Mouse (Mus musculus) MEL-GATA-1-ER (cell line): Measurements from ENCODE around the gene Zfp719.
A peak's percentile ranks its signal among the peaks of the same experiment; 100 is the strongest.

Experiments
- DNase-seq: peaks from one replicate; pipeline ENCODE4 v3.0.0-alpha.2; 2012; ENCODE audit warnings: low read depth; ENCODE audit errors: extremely low read depth

The Zfp719 gene

GRCm38 (mm10) chr7:43579440-43580171 lies at the start of gene Zfp719:
TSS of gene Zfp719 (plus strand) at chr7:43579610.
- peak; percentile 97 for DNase-seq

GRCm38 (mm10) chr7:43530216-43530785 lies 49.1 kb upstream of the Zfp719 start:
- DNase-seq = no peak

DNA sequence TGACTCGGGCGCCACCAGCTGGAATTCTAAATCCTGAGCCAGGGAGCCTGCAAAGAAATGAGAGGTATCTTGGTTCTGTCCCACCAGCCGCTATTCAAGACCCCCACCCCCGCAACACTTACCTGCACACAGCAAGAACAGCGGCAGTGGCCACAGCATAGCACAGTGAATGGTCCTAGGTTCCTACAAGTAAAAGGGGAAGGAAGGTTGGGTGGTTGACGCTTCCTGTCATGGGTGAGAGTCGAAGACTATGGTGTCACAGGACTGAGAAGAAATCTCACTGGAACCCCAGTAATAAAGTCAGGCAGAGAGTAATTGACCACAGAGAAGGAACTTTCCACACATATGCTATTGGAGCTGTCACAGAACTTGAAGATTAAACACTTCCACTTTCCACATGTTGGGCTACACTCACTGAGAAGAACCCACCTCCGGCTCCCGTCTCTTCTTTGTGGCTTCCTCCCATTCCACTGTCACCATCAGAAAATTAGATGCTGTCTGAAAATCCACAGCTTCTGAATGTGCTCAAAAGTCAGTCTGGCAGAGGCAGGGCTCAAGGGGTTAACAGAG lies 46.4 kb upstream of the Zfp719 start:
- no peak for DNase-seq

DNA sequence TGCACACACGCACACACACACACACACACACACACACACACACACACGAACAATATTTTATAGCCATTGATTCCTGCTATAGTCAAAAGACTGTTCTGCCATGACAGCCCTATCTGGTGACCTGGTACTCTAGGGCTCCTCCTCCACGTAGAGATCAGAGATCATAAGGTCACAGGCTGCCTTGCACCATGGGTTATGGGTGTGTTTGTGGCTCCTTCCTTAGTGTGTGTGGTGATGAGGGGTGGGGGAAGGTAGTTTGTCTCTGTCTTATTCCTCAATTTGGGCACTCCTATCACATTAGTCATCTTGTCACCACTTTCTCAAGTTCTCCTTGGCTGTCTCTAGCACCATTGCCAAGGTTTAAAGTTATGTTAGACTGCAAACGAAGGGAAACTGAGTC lies 40.9 kb upstream of the Zfp719 start:
- no peak for DNase-seq

GRCm38 (mm10) chr7:43544225-43544977 lies 35.0 kb upstream of the Zfp719 start, which contains the start of gene Cd33:
TSS of gene Cd33 (minus strand) at chr7:43544428.
- DNase-seq = no peak

GRCm38 (mm10) chr7:43545656-43546545 lies 33.5 kb upstream of the Zfp719 start:
- no peak for DNase-seq

DNA sequence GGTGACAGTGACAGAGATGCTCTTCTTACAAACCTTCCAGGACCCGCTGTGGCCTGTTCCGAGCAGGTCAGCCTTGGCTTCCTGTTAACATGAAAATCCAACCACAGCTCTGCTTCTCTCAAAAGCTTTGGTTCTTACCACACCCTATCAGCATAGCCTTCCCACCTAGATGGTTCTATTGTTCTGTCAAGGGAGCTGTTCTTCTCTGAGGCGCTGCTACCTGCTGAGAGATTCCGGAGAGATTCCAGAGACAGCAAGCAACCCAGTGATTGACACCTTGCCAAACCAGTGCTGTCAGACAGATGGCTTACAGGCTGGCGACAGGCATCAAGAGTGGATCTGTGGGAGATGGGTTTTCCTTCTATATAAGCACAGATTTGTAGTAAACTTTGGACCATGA lies 31.7 kb upstream of the Zfp719 start:
- no peak for DNase-seq

DNA sequence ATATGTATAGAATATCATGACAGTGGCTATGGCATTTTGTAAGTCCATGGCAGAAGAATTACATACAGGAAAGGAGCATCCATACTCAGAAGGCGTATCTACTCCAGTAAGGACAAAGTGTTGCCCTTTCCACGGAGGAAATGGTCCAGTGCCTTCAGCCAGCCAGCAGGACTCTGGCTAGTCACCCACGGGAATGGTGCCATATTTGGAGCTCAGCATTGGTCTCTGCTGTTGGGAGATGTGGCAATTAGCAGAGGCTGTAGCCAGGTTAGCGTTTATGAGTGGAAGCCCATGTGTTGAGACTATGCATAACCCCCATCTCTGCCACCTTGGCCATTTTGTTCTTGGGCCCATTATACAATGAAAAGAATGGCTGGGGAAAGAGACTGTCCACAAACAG lies 31.2 kb upstream of the Zfp719 start:
- no peak for DNase-seq

- DNase-seq = no peak
Measured at GRCm38 (mm10) chr7:43553153-43553552, 26.3 kb upstream of the Zfp719 start.

GRCm38 (mm10) chr7:43554550-43554949 lies 24.9 kb upstream of the Zfp719 start:
- DNase-seq = no peak

GRCm38 (mm10) chr7:43555351-43555750 lies 24.1 kb upstream of the Zfp719 start:
- no peak for DNase-seq

- DNase-seq = no peak
Measured at GRCm38 (mm10) chr7:43556901-43557300, 22.5 kb upstream of the Zfp719 start.

DNA sequence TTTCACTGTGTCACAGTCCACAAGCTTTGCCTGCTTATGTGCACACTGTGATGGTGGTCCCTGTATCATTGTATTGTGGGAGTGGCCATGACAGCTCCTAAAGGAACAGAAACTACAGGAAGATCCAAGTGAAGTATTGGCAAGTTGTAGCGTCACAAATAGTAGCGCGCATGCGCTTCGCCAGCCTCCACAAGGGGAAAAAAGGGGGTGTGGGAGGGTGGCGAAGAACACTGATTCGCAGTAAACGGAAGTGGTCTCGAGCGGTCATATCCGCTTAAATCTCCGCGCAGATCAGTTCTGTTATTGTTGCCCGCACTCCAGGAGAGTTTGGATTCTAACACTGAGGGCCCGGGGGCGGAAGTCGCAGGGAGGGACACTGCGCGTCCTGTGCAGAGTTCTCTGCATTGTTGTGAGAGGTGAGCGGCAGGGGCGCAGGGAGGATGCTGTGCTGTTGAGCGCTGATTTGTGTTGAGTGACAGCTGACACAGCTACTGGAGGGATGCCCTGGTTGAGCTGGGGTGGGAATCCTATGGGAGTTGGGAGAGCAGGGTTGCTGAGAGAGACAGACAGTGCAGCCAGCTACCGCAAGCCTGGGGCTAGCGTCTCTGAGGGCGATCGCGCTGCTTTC lies 17.3 kb upstream of the Zfp719 start, which contains the start of gene Zfp658:
Gene Zfp658 (plus strand): TSS at position 251 of the 628 bp plus-strand sequence.
- DNase-seq = no peak

GRCm38 (mm10) chr7:43562651-43563070 lies 16.7 kb upstream of the Zfp719 start:
- DNase-seq = no peak

DNA sequence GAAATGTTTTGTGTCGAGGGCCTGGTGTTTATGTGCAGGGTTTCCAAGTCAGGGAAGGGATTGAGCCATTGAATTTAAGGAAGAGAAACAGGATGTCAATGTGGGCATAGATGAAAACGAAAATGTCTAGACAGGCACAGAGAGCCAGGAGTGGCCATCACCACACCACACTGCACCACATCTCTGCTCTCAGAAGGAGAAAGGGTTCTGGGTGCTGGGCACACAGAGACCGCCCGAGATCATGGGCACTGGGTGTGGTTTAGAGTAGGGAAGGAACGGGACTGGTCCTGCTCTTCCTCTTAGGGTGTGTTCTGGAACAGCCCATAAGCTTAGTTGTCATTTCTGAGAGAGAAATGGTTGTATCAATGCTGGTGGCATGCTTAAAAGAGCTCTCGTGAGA lies 16.1 kb upstream of the Zfp719 start:
- DNase-seq = no peak

DNA sequence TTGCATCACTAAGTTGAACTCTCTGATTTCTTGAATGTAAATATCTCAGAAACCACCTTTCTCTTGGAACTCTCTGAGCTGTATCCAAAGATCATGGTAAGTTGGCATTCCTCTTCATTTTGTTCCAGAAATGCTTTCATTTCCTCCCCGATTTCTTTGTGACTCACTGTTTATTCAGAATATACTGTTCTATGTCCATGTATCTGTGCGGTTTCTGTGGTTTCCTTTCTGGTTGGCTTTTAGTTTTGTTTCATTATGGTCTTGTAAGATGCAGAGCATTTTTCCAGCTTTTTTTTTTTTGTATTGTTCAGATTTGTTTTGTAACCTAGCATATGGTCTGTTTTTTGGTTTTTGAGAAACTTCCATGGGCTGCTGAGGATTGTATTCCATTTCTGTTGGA lies 8.2 kb upstream of the Zfp719 start:
- no peak for DNase-seq

- no peak for DNase-seq
Measured at GRCm38 (mm10) chr7:43580526-43580925, 1.1 kb downstream of the Zfp719 start.

GRCm38 (mm10) chr7:43584790-43585189 lies 5.4 kb downstream of the Zfp719 start:
- no peak for DNase-seq

- DNase-seq = no peak
Measured at GRCm38 (mm10) chr7:43601884-43602283, 22.5 kb downstream of the Zfp719 start.
